Mouse (Mus musculus): ENCODE results near the gene Dnajc19. TPM values are rescaled to one million over a fixed set of nuclear protein-coding genes. Genes with fewer than 3 reads are reported as not detected.
A peak's percentile ranks its signal among the peaks of the same experiment; 100 is the strongest.

Dnajc19 gene
- total and polyA plus RNA-seq, 3 experiments = 82.8 to 118 (median 116) TPM

DNA sequence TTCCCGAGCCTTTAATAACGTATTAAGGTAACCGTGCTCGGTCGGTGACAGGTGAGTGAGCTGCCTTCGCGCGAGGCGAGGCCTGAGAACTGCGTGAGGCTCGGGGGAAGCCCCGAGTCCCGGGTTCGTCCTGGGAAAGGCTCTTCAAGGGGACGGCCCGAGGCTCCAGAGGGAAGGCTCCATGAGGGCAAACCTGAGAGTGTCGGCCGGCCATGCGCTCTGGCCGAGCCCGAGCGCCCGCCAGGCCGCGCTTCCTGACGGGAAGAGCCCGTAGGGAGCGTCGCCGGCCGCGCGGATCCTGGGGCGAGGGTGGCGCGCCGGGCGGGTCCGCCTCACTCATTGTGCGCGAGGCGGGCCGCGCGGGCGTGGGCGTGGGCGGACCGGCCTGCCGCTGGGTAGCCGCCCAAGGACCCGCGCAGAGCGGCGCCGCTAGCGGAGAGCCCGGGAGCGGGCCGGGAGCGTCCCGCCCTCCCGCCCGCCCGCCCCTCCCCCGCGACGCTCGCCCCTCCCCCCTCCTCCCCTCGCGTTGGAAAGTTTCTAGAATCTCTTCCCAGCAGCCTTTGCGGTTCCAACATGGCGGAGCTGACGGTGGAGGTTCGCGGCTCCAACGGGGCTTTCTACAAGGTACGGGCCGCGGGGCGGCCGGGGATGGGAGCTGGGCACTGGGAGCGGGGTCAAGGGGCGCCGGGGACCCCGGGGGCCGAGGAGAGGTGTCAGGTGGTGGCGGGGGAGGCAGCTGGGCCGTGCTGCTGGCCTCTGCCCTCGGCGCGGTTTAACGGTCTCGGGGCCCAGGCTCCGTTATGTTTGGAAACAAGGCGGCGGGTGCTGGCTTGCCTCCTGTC lies 61.4 kb downstream of the Dnajc19 start, which contains the start of gene Fxr1 (continued):
- 0 out of 2 replicates have a peak, but pooled peaks have one; percentile 25 for TF ChIP-seq MEF2A (IDR thresholded peaks at IDR 0.05; ENCODE audit: borderline replicate concordance, low read depth, low read length)

DNA sequence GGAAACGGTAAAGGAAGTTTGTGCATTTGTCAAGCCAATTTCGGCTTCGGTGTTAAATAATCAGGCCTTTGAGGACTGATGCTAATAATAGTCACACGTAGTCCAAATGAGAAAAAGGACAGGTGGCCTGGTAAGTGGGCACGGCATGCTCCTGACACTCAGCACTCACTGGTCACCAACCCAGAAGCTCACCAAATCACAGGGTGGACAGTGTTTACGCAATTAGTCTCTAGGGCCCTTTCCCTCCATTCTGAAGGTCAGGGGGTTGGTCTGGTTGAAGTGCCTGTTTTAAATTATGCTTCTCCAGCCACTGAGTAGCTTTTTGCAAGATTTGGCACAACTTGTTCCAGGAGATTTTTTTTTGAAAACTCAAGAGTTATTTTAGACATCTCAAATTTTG lies 72.9 kb downstream of the Dnajc19 start:
- H3K4me2 ChIP-seq (ENCODE audit: insufficient read depth, low read depth, poor library complexity, severe bottlenecking) = no peak overlapping the region
- H3K9ac ChIP-seq (ENCODE audit: insufficient read depth, low read depth) = no peak overlapping the region
- dilution Hi-C loops (cut with MboI; ENCODE audit: extremely low pct_ligation_motif_present, extremely low pct_unique_long_range_greater_than_20kb, low sequenced_read_pairs) (no loop called here), in situ Hi-C loops (cut with MboI; ENCODE audit: low pct_ligation_motif_present, low pct_unique_long_range_greater_than_20kb, low sequenced_read_pairs) (no loop called here)
- H3K27me3 ChIP-seq (replicated peaks) = no peaks in the 10 kb centered on the region
- H3K9me3 ChIP-seq (replicated peaks; ENCODE audit: low read length) = no peaks in the 10 kb centered on the region
- H3K4me1 ChIP-seq (ENCODE audit: control insufficient read depth in 1 of 2, insufficient read depth in 2 of 2) = no peaks in the 10 kb centered on the region
- no peak overlapping the region for H3K4me3 ChIP-seq (replicated peaks in 1 of 3; ENCODE audit: low read depth in 2 of 3, low read length in 2 of 3, poor library complexity in 1 of 3)
- DNase-seq (ENCODE audit: extremely low read depth) = no peak
- no peak overlapping the region for H3K27ac ChIP-seq (ENCODE audit: insufficient read depth, low read depth)
- TF ChIP-seq POLR2AphosphoS2 (IDR thresholded peaks at IDR 0.05; ENCODE audit: low read depth, low read length) (no peak), BHLHE40 (IDR thresholded peaks at IDR 0.05; ENCODE audit: low read depth, low read length) (no peak), SMC3 (IDR thresholded peaks at IDR 0.05; ENCODE audit: low read depth, low read length) (no peak), EP300 (IDR thresholded peaks at IDR 0.05; ENCODE audit: low read length) (no peak), RCOR1 (conservative IDR thresholded peaks at IDR 0.05; ENCODE audit: low read depth, low read length) (no peak), ZKSCAN1 (IDR thresholded peaks at IDR 0.05; ENCODE audit: borderline replicate concordance, low read depth, low read length) (no peak)
- H3K79me2 ChIP-seq (replicated peaks; ENCODE audit: control insufficient read depth, extremely low read depth, insufficient read depth, poor library complexity, severe bottlenecking) = no peaks in the 10 kb centered on the region
- no peaks in the 10 kb centered on the region for H3K36me3 ChIP-seq (replicated peaks in 1 of 2; ENCODE audit: control insufficient read depth in 1 of 2, insufficient read depth in 1 of 2, low read length in 1 of 2)

DNA sequence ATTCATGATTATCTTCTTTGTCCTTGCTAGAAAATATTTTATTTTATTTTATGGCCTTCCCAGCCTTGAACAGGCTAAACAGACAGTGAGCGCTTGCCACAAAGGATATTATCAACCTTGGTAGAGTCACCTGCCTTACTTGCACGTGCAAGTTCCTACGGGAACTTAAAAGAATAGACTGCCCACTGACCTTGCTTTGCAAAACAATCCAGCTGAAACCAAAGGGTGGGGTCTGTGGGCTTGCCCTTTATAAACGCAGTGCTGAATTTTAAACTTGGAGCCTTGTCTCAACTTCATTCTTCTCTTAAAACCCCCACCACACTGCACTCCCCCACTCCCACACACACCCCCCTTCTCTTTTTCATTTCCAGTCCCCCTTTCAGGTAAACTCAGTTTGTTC lies 73.5 kb downstream of the Dnajc19 start:
- no peak for DNase-seq (ENCODE audit: extremely low read depth)
- in situ Hi-C loops (cut with MboI; ENCODE audit: low pct_ligation_motif_present, low pct_unique_long_range_greater_than_20kb, low sequenced_read_pairs) = no loop called here
- dilution Hi-C loops (cut with MboI; ENCODE audit: extremely low pct_ligation_motif_present, extremely low pct_unique_long_range_greater_than_20kb, low sequenced_read_pairs) = no loop called here
- Histone ChIP-seq H3K27ac (ENCODE audit: insufficient read depth, low read depth) (no peak overlapping the region), H3K79me2 (replicated peaks; ENCODE audit: control insufficient read depth, extremely low read depth, insufficient read depth, poor library complexity, severe bottlenecking) (no peaks in the 10 kb centered on the region), H3K4me2 (ENCODE audit: insufficient read depth, low read depth, poor library complexity, severe bottlenecking) (no peak overlapping the region), H3K4me3 (replicated peaks in 1 of 3; ENCODE audit: low read depth in 2 of 3, low read length in 2 of 3, poor library complexity in 1 of 3) (no peak overlapping the region), H3K27me3 (replicated peaks) (no peaks in the 10 kb centered on the region), H3K9me3 (replicated peaks; ENCODE audit: low read length) (no peaks in the 10 kb centered on the region), H3K36me3 (replicated peaks in 1 of 2; ENCODE audit: control insufficient read depth in 1 of 2, insufficient read depth in 1 of 2, low read length in 1 of 2) (no peaks in the 10 kb centered on the region), H3K4me1 (ENCODE audit: control insufficient read depth in 1 of 2, insufficient read depth in 2 of 2) (no peaks in the 10 kb centered on the region), H3K9ac (ENCODE audit: insufficient read depth, low read depth) (no peak overlapping the region)
- no peak for TF ChIP-seq JUN (IDR thresholded peaks at IDR 0.05; ENCODE audit: insufficient read depth, low read depth, low read length)
- no peak for TF ChIP-seq ELF1 (IDR thresholded peaks at IDR 0.05; ENCODE audit: low read depth, low read length)
- TF ChIP-seq MAX (IDR thresholded peaks at IDR 0.05; ENCODE audit: low read length) = no peak
- no peak for TF ChIP-seq NRF1 (IDR thresholded peaks at IDR 0.05; ENCODE audit: low read depth, low read length)
- TF ChIP-seq MYC (IDR thresholded peaks at IDR 0.05; ENCODE audit: low read depth, low read length) = no peak
- no peak for TF ChIP-seq USF2 (conservative IDR thresholded peaks at IDR 0.05; ENCODE audit: low read depth, low read length)
- TF ChIP-seq NELFE (IDR thresholded peaks at IDR 0.05; ENCODE audit: low read depth, low read length) = no peak
- TF ChIP-seq CHD2 (IDR thresholded peaks at IDR 0.05; ENCODE audit: low read length) = no peak
- no peak for TF ChIP-seq USF1 (IDR thresholded peaks at IDR 0.05; ENCODE audit: low read depth, low read length)
- no peak for TF ChIP-seq POLR2AphosphoS2 (IDR thresholded peaks at IDR 0.05; ENCODE audit: low read depth, low read length)
- no peak for TF ChIP-seq JUND (conservative IDR thresholded peaks at IDR 0.05; ENCODE audit: low read depth, low read length)
- TF ChIP-seq KAT2A (IDR thresholded peaks at IDR 0.05; ENCODE audit: insufficient replicate concordance, low read length) = no peak
